Mouse (Mus musculus): ENCODE data around the gene Shisa4.
A peak's percentile ranks its signal among the peaks of the same experiment; 100 is the strongest.

The Shisa4 gene

DNA sequence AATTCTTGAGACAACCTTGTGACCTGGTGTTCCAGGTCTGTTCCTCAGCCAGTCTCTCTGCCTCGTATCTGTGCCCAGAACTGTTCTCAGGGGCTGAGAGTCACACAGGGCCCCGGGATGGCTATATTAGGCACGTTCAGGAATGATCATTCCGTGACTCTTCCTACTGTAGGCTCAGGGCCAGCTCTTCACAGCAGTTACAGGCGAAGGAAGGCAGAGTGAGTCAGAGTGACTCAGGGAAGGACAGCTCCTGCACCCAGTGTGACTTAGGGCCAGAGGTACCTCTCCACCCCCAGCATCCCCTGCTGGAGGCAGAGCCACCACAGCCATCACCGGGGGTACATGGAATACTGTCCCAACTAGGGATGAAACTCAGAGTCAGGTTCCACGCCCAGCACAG lies 8.0 kb downstream of the Shisa4 start:
- peak; percentile 82 for DNase-seq (ENCODE audit: extremely low read depth, insufficient read length, low spot score)

DNA sequence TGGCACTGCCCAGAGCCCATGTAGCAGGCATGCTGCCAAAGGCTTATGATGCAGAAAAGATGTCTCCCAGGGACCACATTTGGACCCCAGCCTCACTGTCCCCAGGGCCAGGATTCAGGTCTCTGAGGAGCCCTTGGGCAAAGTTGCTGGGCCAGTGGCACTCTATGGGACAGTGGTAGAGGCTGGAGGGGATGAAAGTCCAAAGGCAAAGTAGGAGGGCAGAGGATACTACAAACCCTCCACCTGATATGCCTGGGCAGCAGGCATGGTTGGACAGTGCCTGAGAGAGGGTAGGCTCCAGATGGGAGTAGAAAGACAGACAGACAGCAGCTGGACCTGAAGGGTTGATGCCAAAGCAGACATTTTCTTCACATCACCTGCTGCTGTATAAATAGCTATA lies 8.7 kb downstream of the Shisa4 start:
- no peak for DNase-seq (ENCODE audit: extremely low read depth, insufficient read length, low spot score)

GRCm38 (mm10) chr1:135363446-135363845 lies 11.6 kb downstream of the Shisa4 start:
- no peak for DNase-seq (ENCODE audit: extremely low read depth, insufficient read length, low spot score)

DNA sequence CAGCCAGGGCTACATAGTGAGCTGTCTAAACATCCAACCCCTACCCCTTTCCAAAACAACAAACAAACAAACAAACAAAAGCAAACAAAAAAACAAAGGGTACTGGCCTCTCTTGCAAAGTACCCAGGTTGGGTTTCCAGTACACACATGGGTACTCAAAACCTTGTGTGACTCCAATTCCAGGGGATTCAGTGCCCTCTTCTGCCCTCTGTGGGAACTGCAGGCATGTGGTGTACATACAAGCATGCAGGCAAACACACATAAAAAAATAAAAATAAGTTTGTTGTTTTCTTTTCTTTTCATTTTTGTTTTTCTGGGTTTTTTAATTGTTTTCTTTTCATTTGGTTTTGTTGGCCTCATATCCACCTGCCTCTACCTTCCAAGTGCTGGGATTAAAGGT lies 12.9 kb downstream of the Shisa4 start:
- no peak for DNase-seq (ENCODE audit: extremely low read depth, insufficient read length, low spot score)

DNA sequence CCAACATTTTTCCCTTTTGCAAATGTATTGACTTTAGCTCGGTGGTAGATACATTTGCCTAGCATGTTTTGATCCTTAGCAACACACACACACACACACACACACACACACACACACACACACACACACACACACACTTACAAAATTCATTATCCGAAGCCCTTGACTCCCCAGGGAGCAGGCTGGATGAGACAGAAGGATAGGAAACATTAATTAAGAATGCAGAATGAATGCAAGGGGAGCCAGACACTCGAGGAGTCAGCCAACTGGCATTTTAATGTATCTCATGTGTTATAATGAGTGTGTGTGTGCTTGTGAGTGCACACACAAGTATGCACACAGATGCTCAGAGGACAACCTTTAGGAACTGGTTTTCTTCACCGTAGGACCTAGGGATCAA lies 13.5 kb downstream of the Shisa4 start:
- DNase-seq (ENCODE audit: extremely low read depth, insufficient read length, low spot score): no peak

DNA sequence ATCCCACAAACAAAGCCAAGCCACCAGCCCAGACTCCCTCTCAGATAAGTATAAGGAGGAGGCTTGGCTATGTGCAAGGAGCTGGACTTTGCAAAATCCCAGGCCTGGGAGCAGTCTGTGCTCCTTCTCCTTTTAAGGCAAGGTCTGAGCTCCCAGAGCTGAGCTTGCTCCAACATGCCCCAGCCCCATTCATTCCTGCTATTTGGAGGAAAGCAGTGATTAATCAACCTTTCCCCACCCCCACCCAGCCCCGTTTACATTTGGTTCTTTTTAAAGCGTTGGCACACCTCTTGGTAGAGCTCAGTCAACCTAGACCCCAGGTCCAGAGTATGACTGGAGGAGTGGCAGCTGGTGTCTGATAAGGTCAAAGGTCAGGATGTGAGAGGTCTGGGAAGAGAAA lies 16.0 kb downstream of the Shisa4 start:
- DNase-seq (ENCODE audit: extremely low read depth, insufficient read length, low spot score): no peak

DNA sequence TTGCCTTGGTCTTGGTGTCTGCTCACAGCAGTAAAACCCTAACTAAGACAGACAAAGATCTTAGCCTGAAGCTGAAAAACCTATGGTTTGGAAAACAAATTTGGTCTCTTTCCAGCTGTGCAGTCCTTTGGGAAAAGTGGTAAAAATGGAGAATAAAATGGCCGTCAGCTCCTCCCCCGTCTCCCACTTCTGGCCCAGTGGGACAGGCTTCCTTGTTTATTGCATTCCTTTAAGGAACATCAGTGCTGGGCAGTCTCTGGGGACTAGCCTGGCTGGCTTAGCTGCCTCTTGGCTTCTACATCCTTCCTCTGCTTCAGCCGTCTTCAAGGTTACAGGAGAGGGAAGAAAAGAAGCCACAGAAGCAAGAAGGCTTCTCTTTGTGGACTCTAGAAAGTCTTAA lies 23.1 kb downstream of the Shisa4 start:
- DNase-seq (ENCODE audit: extremely low read depth, insufficient read length, low spot score): peak; percentile 67

DNA sequence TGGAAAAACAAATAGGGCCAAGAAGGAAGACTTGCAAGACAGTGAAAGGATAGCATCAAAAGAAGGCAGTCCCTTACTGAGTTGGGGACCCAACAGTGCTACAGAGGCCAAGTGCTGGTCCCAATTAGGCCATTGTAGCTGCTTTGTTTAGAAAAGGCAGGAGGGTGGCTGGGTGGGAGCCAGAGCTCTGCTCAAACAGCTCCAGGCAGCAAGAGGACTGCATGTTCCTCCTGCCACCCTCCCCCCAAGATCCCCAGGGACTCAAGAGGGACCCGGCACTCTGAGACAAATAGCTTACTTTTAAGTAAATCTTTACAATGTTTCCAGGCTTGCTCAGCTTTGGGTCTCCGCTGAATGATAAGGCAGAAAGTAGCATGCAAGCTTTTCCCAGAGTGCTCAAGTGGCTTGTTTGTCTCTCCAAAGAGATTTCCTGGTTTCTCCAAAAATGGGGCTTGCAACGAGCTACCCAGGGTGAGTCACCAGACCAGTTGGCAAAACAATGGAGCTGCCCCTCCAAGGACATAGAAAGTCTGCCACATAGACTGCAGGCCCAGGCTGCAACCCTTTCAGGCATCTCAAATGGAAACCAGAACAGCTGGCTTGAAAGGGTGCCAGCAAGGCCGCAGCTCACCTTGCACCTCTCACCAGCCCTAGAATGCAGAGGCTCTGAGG lies 27.4 kb downstream of the Shisa4 start:
- DNase-seq (ENCODE audit: extremely low read depth, insufficient read length, low spot score): peak; percentile 66

DNA sequence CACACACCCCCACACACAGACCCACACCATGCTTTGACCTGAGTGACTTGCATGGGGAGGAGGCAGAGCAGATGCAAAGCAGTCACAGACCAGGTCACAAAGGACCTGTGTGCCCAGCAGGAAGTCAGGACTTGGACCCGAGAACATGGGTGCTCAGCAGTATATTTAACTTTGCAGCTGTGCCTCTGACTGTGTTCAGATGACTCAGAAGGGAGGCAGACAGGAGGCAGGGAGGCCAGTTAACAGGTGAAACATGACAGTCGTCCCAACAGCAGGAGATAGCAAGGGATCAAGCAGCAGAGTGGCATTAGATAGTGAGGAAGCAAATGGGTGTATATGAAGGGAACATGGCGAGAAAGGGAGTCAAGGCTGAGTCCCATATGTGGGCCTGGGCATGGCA lies 28.1 kb downstream of the Shisa4 start:
- peak; percentile 53 for DNase-seq (ENCODE audit: extremely low read depth, insufficient read length, low spot score)

- no peak for DNase-seq (ENCODE audit: extremely low read depth, insufficient read length, low spot score)
Measured at GRCm38 (mm10) chr1:135344026-135344425, 31.0 kb downstream of the Shisa4 start.

DNA sequence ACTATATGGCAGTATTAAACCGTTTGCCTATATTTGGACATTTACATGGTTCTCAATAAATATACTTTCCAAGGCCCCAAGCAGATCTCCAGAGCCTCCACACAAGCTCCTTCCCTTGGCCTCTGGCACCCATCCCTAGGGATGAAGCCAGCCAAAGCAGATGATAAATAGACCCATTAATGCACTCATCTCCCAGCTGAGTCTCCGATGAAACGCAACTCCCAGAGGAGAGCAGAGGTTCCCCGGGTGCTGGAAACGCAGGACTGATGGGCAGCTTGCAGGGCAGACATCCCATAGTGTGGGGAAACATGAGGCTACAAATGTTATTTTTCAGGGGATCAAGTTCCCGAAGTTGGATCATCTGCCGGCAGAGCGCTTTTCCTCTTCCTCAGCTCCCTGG lies 33.1 kb downstream of the Shisa4 start:
- no peak for DNase-seq (ENCODE audit: extremely low read depth, insufficient read length, low spot score)

GRCm38 (mm10) chr1:135330578-135330977 lies 44.5 kb downstream of the Shisa4 start:
- no peak for DNase-seq (ENCODE audit: extremely low read depth, insufficient read length, low spot score)

GRCm38 (mm10) chr1:135328368-135328767 lies 46.7 kb downstream of the Shisa4 start:
- DNase-seq (ENCODE audit: extremely low read depth, insufficient read length, low spot score): no peak

- DNase-seq (ENCODE audit: extremely low read depth, insufficient read length, low spot score): no peak
Measured at GRCm38 (mm10) chr1:135325934-135326333, 49.1 kb downstream of the Shisa4 start.

DNA sequence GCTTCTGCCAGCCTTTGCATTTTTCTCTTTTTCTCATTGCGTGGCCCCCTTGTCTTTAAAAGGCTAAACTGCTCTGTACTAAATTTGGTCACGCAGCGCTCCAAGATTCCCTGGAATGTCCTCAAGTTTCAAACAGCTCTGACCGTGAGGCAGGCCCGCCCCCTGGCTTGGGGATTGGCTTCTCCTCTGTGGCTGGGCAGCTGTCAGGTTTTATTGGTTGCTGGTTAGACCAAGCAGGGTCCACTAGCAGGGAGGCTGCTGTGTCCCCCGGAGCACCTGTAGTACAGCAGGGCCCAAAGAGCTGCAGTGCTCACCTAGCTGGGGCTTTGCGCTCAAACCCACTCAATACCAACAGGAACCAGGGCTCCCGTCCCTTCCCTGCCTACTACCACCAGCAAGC lies 50.5 kb downstream of the Shisa4 start, which contains the start of gene Lmod1:
Lmod1 (plus strand) TSS at position 237 of the 400 bp plus-strand sequence.
- DNase-seq (ENCODE audit: extremely low read depth, insufficient read length, low spot score): no peak

- DNase-seq (ENCODE audit: extremely low read depth, insufficient read length, low spot score): no peak
Measured at GRCm38 (mm10) chr1:135323367-135323901, 51.6 kb downstream of the Shisa4 start.

Data from 3134 (cell line).